Mouse (Mus musculus): Measurements from ENCODE around the gene Leng9.

GRCm38 (mm10) chr7:4123732-4124131 is 26.4 kb downstream of the Leng9 start:
- TF ChIP-seq CTCF (IDR thresholded peaks at IDR 0.05; ENCODE audit: low read depth, low read length) (no peak), TAL1 (conservative IDR thresholded peaks at IDR 0.05; ENCODE audit: low read depth, low read length) (no peak)

Measured in G1E (cell line).